Mouse (Mus musculus): ENCODE measurements at regions not wholly inside any gene's neighbourhood (a gene's known extent, or its start where the extent isn't known, plus 50 kb on each side); places are given as distances from the start of the nearest gene placed in this dataset.

GRCm38 (mm10) chr7:95789424-95789823 lies 381.6 kb upstream of the Tenm4 start:
- no peak for TF ChIP-seq CTCF (IDR thresholded peaks at IDR 0.05; ENCODE audit: insufficient read depth, low read depth, low read length)
- TF ChIP-seq POLR2A (IDR thresholded peaks at IDR 0.05; ENCODE audit: insufficient read depth, low read depth, low read length) = no peak

All from olfactory bulb, adult 2 months (tissue).